Mouse (Mus musculus) midbrain, embryonic 16.5 days (tissue): ENCODE data around the gene Cdk1. TPM values are rescaled to one million over a fixed set of nuclear protein-coding genes. Genes with fewer than 3 reads are reported as not detected.
A peak's percentile ranks its signal among the peaks of the same experiment; 100 is the strongest.
"Not testable (repeated sequence)": the region's sequence is repeated elsewhere in the genome, so short reads cannot be mapped to it uniquely, and the experiment has no call there.

Source experiments
- ATAC-seq: fragments of 200-750 bp; cut with Nextera tagmentation; 2 replicates; pipeline ENCODE4 v1.8.0; 2017; ENCODE audit warnings: moderate TSS enrichment
- H3K27ac ChIP-seq: fragments of 300-500 bp; sonication (generic); 2 replicates; pipeline ENCODE4 v1.5.1; 2014; ENCODE audit warnings: mild to moderate bottlenecking, low read length, mixed read lengths
- H3K27me3 ChIP-seq: fragments of 300-500 bp; sonication (generic); 2 replicates; pipeline ENCODE4 v1.6.1; 2014; ENCODE audit warnings: low read depth, low read length, mixed read lengths; ENCODE audit not compliant: control insufficient read depth, insufficient read depth
- H3K36me3 ChIP-seq: fragments of 300-500 bp; sonication (generic); 2 replicates; pipeline ENCODE4 v1.6.1; 2014; ENCODE audit warnings: mild to moderate bottlenecking, low read length, moderate library complexity, mixed read lengths; ENCODE audit not compliant: control insufficient read depth, insufficient read depth
- H3K4me1 ChIP-seq: fragments of 300-500 bp; sonication (generic); 2 replicates; pipeline ENCODE4 v1.6.1; 2014; ENCODE audit warnings: mild to moderate bottlenecking, low read length, mixed read lengths; ENCODE audit not compliant: control insufficient read depth, insufficient read depth
- H3K4me2 ChIP-seq: fragments of 300-500 bp; sonication (generic); 2 replicates; pipeline ENCODE4 v1.6.1; 2014; ENCODE audit warnings: mild to moderate bottlenecking, low read length, mixed read lengths
- H3K4me3 ChIP-seq: fragments of 300-500 bp; sonication (generic); 2 replicates; pipeline ENCODE4 v1.5.1; 2014; ENCODE audit warnings: low read depth, mild to moderate bottlenecking, low read length, moderate library complexity, mixed read lengths
- H3K9ac ChIP-seq: fragments of 300-500 bp; sonication (generic); 2 replicates; pipeline ENCODE4 v1.6.1; 2014; ENCODE audit warnings: low read depth, low read length, mixed read lengths
- H3K9me3 ChIP-seq: fragments of 300-500 bp; sonication (generic); replicated peaks from 2 replicates; pipeline ENCODE4 v1.6.1; 2014; ENCODE audit warnings: mild to moderate bottlenecking, low read length, mixed read lengths; ENCODE audit not compliant: control insufficient read depth, poor library complexity, severe bottlenecking
- WGBS: fragments of 180-500 bp; shearing (Covaris S2); extraction: QIAGEN DNeasy Blood & Tissue Kit; methylation state at CpG from one replicate; pipeline ENCODE4 v1.1.7; 2014; 5-methylcytosine and 5-hydroxymethylcytosine counted together
- polyA plus RNA-seq: library from polyadenylated mRNA; unstranded; fragments of >200 nt; fragmentation: Nextera tagmentation; extraction: Ambion mirVana; gene quantifications from 2 replicates; pipeline ENCODE4 v1.2.1, GENCODE M21; 2015

Cdk1 gene
- polyA plus RNA-seq, 1 experiment from 2014 or later, result 31.9 TPM

GRCm38 (mm10) chr10:69353086-69353479 is 345 bp upstream of the Cdk1 start:
- H3K4me3 ChIP-seq, result peak overlapping the region; percentile 59
- WGBS, result 45% methylated on average over 5 of the region's 5 CpGs
- H3K4me2 ChIP-seq, result peak overlapping the region; percentile 100
- H3K27ac ChIP-seq, ATAC-seq, H3K9ac ChIP-seq, H3K9me3 ChIP-seq, H3K27me3 ChIP-seq, H3K36me3 ChIP-seq: not testable (repeated sequence)
- H3K4me1 ChIP-seq, result peaks cover 10% of the 10 kb centered on the region

GRCm38 (mm10) chr10:69351842-69352211 is 911 bp downstream of the Cdk1 start:
- no peaks in the 10 kb centered on the region for H3K36me3 ChIP-seq
- H3K9ac ChIP-seq, result peak overlapping the region; percentile 54
- 0% methylated on average over 11 of the region's 11 CpGs for WGBS
- H3K27ac ChIP-seq, result 0 out of 2 replicates have a peak overlapping the region, but pooled peaks have one; percentile 15
- peak overlapping the region; percentile 100 for H3K4me2 ChIP-seq
- H3K4me3 ChIP-seq, result peak overlapping the region; percentile 59
- no peaks in the 10 kb centered on the region for H3K9me3 ChIP-seq
- no peak for ATAC-seq
- H3K27me3 ChIP-seq, result no peaks in the 10 kb centered on the region
- peaks cover 10% of the 10 kb centered on the region for H3K4me1 ChIP-seq

GRCm38 (mm10) chr10:69351071-69351841 is 1.5 kb downstream of the Cdk1 start:
- Histone ChIP-seq H3K27ac (no peak overlapping the region), H3K4me3 (peak overlapping the region; percentile 59), H3K9ac (0 out of 2 replicates have a peak overlapping the region, but pooled peaks have one; percentile 54), H3K36me3 (no peaks in the 10 kb centered on the region), H3K9me3 (no peaks in the 10 kb centered on the region), H3K4me2 (peak overlapping the region; percentile 100), H3K27me3 (no peaks in the 10 kb centered on the region), H3K4me1 (peaks cover 10% of the 10 kb centered on the region)
- no peak for ATAC-seq
- WGBS, result 21% methylated on average over 12 of the region's 12 CpGs

GRCm38 (mm10) chr10:69348206-69348605 is 4.5 kb downstream of the Cdk1 start:
- no peak overlapping the region for H3K4me2 ChIP-seq
- peaks cover 10% of the 10 kb centered on the region for H3K4me1 ChIP-seq
- H3K4me3 ChIP-seq, result no peak overlapping the region
- H3K27me3 ChIP-seq, result no peaks in the 10 kb centered on the region
- ATAC-seq, result no peak
- WGBS, result 60% methylated on average over 8 of the region's 8 CpGs
- no peaks in the 10 kb centered on the region for H3K36me3 ChIP-seq
- H3K9me3 ChIP-seq, result no peaks in the 10 kb centered on the region
- H3K9ac ChIP-seq, result no peak overlapping the region
- no peak overlapping the region for H3K27ac ChIP-seq

GRCm38 (mm10) chr10:69342328-69342727 is 10.4 kb downstream of the Cdk1 start:
- H3K27me3 ChIP-seq, result no peaks in the 10 kb centered on the region
- H3K9me3 ChIP-seq, result no peaks in the 10 kb centered on the region
- H3K36me3 ChIP-seq, result no peaks in the 10 kb centered on the region
- H3K4me2 ChIP-seq, result no peak overlapping the region
- no peak for ATAC-seq
- WGBS, result 94% methylated on average over 9 of the region's 9 CpGs
- no peaks in the 10 kb centered on the region for H3K4me1 ChIP-seq
- H3K27ac ChIP-seq, result no peak overlapping the region
- H3K4me3 ChIP-seq, result no peak overlapping the region
- no peak overlapping the region for H3K9ac ChIP-seq

GRCm38 (mm10) chr10:69341570-69342227 is 11.0 kb downstream of the Cdk1 start:
- Histone ChIP-seq H3K9me3 (no peaks in the 10 kb centered on the region), H3K4me1 (no peaks in the 10 kb centered on the region), H3K9ac (no peak overlapping the region), H3K36me3 (no peaks in the 10 kb centered on the region), H3K4me3 (no peak overlapping the region), H3K4me2 (no peak overlapping the region), H3K27me3 (no peaks in the 10 kb centered on the region), H3K27ac (no peak overlapping the region)
- ATAC-seq, result no peak
- 76% methylated on average over 6 of the region's 6 CpGs for WGBS

- ATAC-seq, result no peak
- Histone ChIP-seq H3K9ac (no peak overlapping the region), H3K4me2 (no peak overlapping the region), H3K27ac (no peak overlapping the region), H3K27me3 (no peaks in the 10 kb centered on the region), H3K4me1 (peaks cover under 1% of the 10 kb centered on the region; the same call in 1 of the 2 replicates), H3K9me3 (no peaks in the 10 kb centered on the region), H3K36me3 (no peaks in the 10 kb centered on the region), H3K4me3 (no peak overlapping the region)
- 85% methylated on average over 6 of the region's 6 CpGs for WGBS
Measured at GRCm38 (mm10) chr10:69340001-69340400, 12.7 kb downstream of the Cdk1 start.

- Histone ChIP-seq H3K27me3 (no peaks in the 10 kb centered on the region), H3K27ac (no peak overlapping the region), H3K4me2 (no peak overlapping the region), H3K9ac (no peak overlapping the region), H3K4me1 (peaks cover 6% of the 10 kb centered on the region), H3K36me3 (no peaks in the 10 kb centered on the region), H3K9me3 (no peaks in the 10 kb centered on the region), H3K4me3 (no peak overlapping the region)
- WGBS, result 94% methylated on average over 11 of the region's 11 CpGs
- ATAC-seq, result no peak
Measured at GRCm38 (mm10) chr10:69336219-69336618, 16.5 kb downstream of the Cdk1 start.

- H3K9ac ChIP-seq, result no peak overlapping the region
- H3K27me3 ChIP-seq, result no peaks in the 10 kb centered on the region
- H3K27ac ChIP-seq, result no peak overlapping the region
- H3K36me3 ChIP-seq, result no peaks in the 10 kb centered on the region
- 77% methylated on average over 4 of the region's 4 CpGs for WGBS
- H3K4me3 ChIP-seq, result no peak overlapping the region
- no peak for ATAC-seq
- H3K4me2 ChIP-seq, result no peak overlapping the region
- peaks cover 6% of the 10 kb centered on the region for H3K4me1 ChIP-seq
- H3K9me3 ChIP-seq, result no peaks in the 10 kb centered on the region
Measured at GRCm38 (mm10) chr10:69335611-69336010, 17.1 kb downstream of the Cdk1 start.
